Mouse (Mus musculus) right cerebral cortex, postnatal 10 days (tissue): Measurements from ENCODE around the gene Top2a.
A peak's percentile ranks its signal among the peaks of the same experiment; 100 is the strongest.

ENCODE experiments used
- DNase-seq, 2 experiments: peaks; one replicate each; pipeline ENCODE4 v3.0.0; 2021; ENCODE audit warnings: low spot score in 2 of 2

Top2a gene

DNA sequence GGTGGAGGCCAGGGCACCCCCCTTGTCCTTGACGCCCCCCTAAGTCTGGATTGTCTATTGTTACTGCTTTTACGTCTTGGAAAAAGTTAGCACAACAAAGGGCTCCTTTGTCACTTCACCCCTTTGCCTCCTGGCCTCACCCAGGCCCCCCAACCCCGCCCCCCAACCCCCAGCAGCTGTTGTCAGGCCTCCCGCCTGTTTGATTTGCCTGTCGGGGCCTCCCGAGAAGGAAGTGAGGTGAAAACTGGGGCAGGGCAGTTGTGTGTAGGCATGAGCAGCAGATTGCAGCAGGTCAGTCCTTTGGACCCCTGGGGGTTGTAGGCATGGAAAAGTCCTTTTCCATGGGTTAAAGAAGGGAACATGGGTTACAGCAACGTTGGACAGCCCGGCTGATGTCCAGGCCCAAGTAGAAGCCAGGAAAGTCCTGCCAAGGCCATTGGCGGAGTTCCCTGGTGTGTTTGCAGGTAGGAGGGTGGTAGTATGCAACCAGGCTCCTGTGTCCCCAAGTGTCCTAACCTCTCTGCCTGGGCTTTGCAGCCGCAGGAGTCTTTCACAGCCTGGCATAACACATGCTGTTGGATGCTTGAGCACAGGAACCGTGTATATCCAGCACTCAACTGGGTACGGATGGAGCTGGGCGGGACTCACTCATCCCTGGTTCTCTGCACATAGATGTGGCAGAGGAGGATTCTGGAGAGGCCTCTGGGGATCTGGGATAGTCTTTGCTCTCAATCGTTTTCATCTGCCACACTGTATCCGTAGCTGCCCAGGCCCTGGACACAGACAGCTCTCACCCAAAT is 59.2 kb downstream of the Top2a start:
- no peak for DNase-seq

DNA sequence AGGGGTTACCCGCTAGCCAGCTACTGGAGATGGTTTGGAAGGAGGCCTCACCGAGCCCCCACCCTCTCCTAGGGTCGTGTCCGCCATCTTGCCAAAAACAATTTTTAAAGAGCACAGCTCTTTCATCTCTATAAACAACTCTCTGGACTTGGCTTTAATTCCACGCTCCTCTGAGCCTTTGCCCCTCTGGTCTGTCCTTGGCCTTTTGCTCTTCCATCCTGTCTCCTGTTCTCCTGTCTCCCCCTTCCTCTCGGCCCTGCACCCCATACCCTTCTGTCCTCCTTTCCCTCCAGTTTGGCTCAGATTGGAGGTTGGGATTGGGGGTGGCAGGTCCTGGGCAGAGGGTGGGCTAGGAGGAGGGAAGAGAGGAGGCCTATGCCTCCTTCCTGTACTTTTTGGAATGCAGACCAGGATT is 59.8 kb downstream of the Top2a start:
- DNase-seq, result no peak

GRCm38 (mm10) chr11:98963191-98964021 is 60.6 kb downstream of the Top2a start:
- DNase-seq, result peak; percentile 88 to 89

GRCm38 (mm10) chr11:98962421-98963095 is 61.4 kb downstream of the Top2a start:
- no peak for DNase-seq

DNA sequence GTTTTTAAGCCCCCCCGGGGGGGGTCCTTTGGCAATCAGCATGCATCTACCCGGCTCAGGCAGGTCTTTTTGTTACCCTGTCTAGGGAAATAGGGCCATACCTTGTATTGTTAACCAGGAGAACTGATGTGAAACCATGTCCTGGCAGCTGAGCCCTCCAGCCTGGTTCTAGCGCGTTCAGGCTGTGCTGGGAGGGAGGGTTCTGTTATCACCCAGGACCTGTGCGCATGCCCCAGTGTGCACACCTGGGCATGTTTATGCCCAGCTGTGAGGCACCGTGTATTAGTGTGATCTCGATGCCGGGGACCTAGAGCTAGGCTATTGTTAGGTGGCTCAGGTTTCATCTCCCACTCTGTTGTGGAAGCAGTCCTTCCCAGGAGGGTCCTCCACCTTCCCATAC is 62.2 kb downstream of the Top2a start:
- DNase-seq, result no peak

DNA sequence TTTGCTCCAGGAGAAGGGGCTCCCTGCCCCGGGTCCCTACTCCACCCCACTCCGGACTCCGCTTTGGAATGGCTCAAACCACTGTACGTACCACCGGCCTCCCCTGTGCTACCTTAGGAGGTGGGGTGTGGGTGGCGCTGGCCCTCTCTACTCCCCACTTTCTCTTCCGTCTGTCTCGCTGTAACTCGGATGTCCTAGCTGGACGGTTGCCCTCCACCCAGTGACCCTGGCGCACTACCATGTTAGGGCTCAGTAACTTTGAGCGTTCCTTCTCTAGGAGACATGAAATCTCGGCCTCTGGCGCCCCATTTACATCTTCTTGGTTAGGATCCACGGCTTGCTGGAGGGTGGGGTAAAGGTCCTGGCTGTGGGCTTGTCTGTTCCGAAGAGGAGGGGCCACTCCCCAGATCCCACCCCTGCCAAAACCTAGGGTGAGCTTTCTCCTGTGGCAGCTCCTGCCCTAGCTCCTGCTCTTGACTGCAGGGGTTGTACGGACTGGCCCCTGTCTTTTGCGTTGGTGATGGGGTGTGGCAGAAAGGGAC is 62.9 kb downstream of the Top2a start:
- no peak for DNase-seq

DNA sequence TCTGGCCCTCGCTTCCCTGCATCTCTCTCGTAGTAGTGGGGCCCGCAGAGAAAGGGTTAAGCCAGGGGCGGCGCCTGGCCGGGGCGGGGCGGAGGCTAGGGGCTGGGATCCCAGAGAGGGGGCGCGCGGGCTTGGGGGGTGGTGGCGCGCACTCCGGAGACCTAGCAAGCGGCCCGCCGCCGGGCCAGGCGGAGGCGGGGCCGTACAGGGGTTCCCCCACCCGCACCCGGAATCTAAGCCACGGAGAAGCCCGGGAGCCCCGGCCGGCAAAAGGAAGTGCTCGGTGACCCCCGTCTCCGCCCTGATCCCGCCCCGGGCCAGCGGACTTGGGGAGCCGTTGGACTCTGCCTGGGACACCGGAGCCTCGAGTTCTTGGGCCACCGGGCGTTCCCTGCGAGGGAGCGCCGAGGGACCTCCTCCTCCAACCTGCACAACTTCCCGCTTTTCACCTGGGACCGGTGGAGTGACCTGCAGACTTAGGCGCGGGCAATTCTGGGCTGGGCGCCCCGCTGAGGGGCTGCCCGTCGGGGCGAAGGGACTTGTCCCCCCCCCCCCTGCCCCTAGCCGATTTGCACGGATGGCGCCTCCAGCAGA is 63.6 kb downstream of the Top2a start:
- peak in 1 of 2 experiments; percentile 72 for DNase-seq

DNA sequence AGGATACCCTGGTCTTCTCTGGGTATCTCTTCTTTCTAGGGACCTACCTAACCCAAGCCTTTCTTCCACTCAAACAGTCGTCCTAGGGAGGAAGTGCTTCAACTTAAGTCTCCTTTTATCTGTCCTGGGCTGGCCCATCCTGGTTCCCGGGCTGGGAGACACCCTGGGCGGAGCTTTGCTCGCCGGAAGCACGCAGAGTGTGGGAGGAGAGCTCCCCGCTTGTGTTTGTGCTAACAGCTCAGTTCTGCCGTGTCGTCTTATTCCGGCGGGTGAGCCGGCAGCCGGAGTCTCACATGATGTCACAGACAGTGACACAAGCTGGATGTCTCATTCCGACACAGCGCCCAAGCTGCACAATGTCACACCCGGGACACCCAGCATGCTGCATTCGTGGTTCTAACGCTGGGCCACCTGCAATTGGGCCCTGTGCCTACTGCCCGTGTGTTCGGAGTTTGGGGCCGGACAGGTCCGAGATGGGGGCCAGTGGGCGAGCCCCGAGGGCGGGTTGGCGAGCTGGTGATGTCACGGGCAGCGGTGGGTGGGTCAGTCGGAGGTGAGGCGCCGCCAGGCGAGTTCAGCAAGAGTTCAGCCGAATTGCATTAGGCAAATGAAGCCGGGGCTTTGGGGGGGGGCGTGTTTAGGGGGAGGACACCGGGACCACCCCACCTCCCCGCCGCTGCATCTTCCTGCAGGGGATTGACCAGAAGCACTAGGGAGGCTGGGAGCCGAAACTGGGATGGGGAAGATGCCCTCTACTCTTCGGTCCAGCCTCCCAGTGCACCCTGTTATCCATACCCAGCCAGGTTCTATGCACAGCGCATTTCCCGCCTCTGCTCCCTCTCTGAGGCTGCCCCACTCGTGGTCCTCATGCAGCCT is 64.3 kb downstream of the Top2a start:
- peak; percentile 75 to 86 for DNase-seq

- DNase-seq, result no peak
Observed at GRCm38 (mm10) chr11:98956340-98956739, 67.6 kb downstream of the Top2a start.

- no peak for DNase-seq
Observed at GRCm38 (mm10) chr11:98955707-98956235, 68.2 kb downstream of the Top2a start.

DNA sequence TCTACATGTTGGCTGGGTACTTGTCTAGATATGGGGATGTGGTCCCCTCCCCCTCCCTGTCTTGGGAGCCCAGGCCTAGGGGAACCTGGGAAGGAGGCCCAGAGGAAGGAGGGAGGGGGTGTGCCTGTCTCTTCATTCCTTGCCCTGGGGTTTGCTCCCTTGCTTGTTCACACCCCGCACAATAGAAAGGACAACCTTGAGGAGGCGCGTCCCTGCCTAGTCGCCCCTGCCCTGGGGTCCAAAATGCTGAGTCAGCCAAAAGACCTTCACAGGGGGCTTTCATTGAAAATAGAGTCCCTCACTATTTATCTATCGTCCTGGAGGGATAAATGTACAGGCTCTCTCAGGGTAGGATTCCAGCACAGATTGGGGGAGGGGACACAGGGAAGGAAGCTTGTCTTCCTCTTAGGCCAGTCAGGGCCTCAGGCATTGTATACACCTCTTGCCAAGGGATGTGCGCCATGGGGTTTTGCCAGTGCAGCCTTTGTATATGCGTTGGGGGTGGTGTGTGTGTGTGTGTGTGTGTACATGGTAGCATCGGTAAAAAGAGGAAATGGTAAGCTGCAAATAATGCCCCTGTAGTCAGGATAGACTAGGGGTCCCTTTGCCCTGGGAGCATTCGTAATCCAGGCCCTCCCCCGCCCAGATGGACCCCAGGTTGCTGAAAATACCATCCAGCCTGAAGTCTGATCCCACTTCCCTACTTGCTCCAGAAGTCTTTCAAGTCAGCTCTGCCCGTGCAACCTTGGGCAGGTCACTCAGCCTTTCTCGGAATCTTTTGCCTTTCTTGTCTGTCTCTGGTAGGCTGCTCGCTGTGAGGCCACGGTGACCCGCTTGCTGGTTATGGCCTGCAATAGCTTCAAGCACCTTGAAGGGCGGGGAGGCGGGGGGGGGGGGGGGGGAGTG is 68.9 kb downstream of the Top2a start:
- DNase-seq, result peak in 1 of 2 experiments; percentile 39

DNA sequence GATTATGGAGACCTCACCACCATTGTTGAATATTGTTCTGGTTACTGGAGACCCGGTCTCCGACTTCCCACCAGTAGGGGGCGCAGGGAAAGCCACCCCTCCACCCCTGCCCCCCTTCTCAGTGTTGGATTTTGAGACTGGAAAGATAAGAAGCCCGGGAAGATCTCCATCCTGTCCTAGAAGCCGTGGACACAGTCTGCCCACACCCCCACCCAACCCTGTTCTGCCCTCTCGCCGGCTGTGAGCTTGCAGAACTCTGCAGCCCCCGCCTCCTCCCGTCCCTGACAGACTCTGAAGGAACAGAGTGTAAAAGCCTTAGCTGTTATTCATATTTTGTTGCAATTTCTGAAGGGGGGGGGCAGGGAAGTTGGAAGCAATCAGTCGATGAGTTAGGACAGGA is 69.6 kb downstream of the Top2a start:
- DNase-seq, result peak; percentile 49 to 78

- no peak for DNase-seq
Observed at GRCm38 (mm10) chr11:98953835-98954320, 70.1 kb downstream of the Top2a start.

DNA sequence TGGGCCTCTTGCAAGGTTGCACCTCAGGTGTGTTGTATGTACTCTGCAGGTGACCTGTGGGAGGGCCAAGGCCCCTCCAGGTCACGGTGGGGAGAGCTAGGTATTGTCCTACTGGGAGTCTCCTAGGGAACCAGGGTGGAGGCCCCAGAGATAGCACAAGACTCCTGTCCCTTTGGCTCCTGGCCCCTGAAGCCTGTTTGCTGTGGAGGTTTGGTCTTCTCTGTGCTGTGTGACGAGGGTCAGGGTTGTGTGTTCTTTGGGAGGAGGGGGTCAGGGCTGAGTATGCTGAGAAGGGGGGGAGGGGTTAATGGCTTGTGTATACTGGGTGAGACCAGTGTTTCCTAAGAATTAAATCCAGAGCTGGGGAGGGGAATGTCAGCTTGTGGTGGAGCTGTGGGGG is 70.6 kb downstream of the Top2a start:
- DNase-seq, result peak in 1 of 2 experiments; percentile 21

DNA sequence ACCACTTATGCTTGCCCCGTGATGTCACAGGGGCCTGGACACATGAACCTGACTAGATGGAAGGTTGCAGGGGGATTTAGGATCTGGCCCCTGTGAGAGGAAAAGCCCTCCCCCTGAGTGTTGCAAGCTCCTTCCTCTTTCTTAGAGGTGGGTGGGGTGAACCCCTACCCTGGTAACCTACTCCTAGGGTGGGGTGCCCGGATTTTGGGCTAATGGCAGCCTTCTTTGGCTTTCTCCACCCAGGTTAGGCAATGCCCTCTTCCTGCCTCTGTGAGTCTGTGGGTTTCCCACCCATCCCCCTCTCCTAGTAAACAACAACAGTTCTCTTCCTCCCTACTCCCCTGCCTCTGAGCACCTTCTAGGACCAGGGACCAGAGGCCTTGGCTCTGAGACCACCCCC is 71.3 kb downstream of the Top2a start:
- DNase-seq, result no peak

- no peak for DNase-seq
Observed at GRCm38 (mm10) chr11:98952111-98952510, 71.9 kb downstream of the Top2a start.

DNA sequence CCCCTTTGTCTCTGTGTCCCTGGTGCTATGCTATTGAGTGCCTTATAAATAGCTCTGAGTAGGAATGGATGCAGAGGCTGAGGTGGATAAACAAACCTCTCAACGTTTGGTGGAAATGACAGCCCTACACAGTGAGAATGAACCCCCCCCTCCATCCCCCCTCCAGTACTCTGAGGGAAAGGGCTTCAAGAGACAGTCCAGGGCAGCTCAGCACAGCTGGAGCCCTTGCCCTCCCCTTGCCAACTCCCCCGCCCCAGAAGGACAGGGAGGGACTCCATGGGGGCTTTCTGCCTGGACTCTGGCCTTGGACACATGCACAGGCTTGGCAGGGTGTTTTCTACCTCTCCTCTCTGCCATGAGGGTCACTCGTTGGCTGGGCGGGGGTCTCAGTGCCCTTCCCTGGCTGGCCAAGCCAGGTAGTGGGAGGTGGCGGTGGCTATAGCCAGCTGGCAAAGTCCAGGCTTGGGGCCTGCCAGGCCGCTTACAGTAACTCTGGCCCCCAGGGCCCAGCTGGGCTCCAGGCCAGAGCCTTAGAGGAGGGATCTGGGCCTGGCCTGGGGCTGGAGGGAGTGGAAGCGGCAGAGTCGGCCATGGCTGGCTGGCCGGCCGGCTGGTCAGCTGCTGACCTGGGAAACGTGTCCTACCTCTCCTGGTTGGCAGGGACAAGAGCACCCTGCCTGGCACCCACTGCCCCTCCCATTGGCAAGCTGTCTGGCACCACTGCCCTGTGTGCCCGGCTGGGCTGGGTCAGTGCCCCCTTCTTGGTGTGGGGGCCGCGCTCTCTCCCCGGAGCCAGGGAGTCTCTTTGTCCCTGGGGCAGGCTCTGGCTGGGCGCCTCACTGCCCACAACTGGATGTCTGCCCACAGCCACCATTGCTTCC is 72.7 kb downstream of the Top2a start:
- DNase-seq, result peak; percentile 84 to 86

DNA sequence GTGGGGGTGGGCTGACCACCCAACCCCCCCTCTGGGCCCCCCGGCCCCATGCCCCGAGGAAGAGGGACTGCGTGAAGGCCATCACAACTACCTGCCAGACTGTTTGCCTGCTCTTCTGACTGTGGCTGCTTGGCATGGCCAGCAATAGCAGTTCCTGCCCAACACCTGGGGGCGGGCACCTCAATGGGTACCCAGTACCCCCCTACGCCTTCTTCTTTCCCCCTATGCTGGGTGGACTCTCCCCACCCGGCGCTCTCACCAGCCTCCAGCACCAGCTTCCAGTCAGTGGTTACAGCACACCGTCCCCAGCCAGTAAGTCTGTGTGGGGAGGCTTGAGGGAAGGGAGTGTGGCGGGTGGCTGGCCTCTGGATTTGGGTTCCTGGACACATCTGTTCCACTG is 73.5 kb downstream of the Top2a start:
- DNase-seq, result no peak
